Mouse (Mus musculus): Measurements from ENCODE around the gene Dhx30.

- TF ChIP-seq CTCF (IDR thresholded peaks at IDR 0.05; ENCODE audit: low read depth, low read length) (no peak), GATA2 (IDR thresholded peaks at IDR 0.05; ENCODE audit: borderline replicate concordance, low read depth, low read length) (no peak)
Measured at GRCm38 (mm10) chr9:110123322-110123721, 5.7 kb upstream of the Dhx30 start.

All from G1E (cell line).